Mouse (Mus musculus): ENCODE results near the gene Bcl11b.

DNA sequence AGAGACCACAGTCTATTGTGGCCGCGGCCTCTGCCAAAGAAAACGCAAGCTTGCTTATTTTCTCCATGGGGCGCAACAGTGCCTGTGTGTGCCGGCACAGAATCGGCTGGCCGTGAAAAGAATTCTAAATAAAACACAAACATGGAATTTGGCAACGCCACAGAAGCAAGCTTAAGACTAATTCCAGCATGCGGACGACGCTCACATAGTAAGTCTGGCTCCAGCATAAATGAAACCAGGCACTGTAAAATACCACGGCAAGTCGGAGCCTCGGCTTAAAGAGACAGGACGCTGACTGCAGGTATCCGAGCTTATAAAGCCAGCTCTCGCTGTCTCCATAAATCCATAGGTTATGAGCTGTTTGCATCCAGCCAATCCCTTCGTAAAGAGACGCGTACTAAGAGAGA is 51.1 kb downstream of the Bcl11b start:
- no peak for TF ChIP-seq CTCF (IDR thresholded peaks at IDR 0.05; ENCODE audit: low read depth)
- no peak for TF ChIP-seq EP300 (optimal IDR thresholded peaks at IDR 0.05)

Measured in stomach, postnatal 0 days (tissue).